Mouse (Mus musculus) cerebellum, adult 11-12 months (tissue): Measurements from ENCODE around the gene Mptx1.
"Not testable (repeated sequence)": the region's sequence is repeated elsewhere in the genome, so short reads cannot be mapped to it uniquely, and the experiment has no call there.

Experiments
- DNase-seq: peaks from one replicate; pipeline ENCODE4 v3.0.0; 2022

The Mptx1 gene

DNA sequence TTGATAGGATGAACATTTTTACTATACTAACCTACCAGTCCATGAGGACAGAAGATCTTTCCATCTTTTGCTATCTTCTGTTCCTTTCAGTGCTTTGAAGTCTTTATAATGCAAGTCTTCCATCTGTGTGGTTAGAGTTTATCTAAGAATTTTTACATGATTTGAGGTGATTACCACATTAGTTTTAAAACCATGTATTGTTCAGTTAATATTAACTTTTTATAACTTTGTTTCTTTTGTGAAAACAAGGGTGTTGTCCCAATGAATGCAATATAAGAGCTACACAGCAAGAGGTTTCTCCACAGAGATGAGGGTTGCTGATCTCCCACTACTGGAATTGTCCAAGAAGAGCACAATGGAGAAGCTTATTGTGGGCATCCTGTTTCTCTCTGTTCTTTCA is at the start of gene Mptx1:
Gene Mptx1, plus strand, starts transcription at position 301 of the 400 bp plus-strand sequence.
- no peak for DNase-seq

DNA sequence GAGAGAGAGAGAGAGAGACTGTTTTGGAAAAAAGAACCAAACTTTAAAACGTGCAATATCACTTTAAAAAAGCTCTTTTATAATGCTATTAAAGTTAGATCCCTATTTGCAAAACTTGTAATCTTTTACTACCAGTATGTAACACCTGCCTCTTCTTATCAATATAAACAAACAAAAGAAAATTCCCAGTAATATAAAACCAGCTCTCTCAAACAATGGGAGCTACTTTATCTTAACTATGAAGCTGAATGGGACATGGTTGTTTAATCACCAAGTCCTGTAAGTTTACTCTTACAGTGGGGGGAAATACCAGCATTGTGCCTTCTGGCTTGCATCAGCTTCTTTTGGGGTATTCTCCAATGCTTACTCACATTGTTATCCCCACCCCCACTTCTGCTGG is 27.2 kb upstream of the Mptx1 start:
- no peak for DNase-seq

DNA sequence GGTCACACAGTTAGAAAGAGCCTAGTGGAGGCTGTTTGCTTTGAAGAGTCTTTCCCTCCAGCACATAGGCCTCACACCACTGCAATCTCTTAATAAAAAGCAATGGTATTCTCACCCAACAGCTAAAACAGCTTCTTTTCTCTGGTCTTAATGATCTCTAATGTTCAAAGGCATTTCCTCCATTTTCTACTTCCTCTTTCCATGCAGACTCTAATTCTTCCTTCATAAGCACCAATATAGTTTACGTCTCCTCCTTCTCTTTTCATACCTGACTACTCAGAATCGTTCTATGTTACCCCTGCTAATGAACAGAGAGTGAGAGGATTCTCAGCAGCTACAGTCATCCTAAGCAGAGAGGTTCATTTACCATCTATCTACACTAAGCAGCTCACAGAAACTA is 13.0 kb upstream of the Mptx1 start:
- no peak for DNase-seq

DNA sequence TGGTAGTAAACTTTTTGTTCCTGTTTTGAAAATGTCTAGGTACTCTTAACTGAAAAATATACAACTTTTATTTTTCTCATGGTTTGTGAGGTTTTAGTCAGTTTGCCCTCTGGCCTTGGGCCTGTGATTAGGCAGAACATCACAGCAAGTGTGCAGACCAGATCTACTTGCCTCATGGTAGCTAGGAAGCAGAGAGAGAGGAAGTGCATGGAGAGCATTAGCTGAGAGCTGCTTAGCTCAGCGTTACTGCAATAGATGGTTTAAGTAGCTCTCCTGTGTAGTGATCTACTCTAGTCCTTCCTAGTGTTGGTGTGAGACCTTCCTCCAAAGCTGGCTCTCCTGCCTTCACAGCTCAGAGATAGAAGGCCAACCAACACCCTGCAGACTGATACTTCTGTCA is 23.3 kb downstream of the Mptx1 start:
- DNase-seq: not testable (repeated sequence)

DNA sequence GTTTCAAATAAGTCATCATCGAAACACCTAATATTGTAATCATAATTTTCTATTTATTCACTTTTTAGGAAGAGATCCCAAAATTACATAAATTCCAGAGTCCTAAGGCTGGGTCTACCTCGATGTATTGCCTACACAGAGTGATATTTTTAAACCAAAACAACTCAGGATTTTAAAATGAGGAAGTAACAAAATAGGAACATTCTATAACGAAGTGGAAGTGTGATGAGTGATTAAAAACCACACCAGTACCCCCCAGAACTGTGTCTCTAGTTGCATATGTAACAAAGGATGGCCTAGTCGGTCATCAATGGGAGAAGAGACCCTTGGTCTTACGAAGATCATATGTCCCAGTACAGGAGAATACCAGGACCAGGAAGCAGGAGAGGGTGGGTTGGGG is 24.3 kb downstream of the Mptx1 start:
- no peak for DNase-seq

DNA sequence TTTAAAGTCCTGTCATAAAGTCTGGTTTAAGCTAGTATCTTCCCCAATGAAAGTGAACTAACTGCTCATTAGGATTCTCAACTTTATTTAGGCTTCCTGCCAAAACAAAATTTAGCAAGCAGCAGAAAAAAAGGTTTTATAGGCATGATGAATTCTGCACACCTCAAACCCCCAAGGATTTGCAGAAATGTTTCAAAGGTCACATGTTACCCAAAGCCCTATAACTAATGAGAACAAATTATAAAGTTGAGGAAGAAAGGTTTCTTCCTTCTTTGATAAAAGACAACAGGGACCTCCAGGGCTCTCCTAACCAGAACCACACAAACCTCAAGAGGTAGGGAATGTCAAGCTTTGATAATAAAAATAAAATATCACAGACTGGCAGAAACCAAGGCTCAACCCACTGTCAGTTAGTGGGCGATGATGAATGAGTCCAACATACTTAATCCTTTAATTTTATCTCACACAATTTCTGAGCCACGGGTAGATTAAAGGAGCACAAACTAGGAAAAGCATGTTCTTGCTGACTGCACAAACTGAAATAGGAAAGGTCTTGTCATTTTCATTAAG is 34.6 kb downstream of the Mptx1 start, which contains the start of gene Olfr417:
Gene Olfr417, plus strand, starts transcription at position 241 of the 570 bp plus-strand sequence.
- no peak for DNase-seq

DNA sequence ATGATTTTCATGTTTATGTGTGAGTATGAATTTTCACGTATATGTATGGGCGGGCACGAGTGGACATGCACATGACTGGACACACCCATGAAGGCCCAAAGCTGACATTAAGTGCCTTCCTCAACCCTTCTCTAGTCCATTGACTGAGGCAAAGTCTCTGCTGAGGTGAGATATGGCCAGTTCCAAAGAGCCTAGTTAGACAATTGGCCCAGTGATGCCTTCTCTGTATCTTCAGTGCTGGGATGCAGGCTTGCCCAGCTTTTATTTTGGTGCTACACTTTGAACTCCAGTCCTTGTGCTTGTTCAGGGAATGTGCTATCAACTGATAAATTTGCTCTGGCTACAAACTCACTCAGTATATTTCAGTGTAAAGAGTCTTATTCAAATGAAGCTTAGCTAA is 43.5 kb downstream of the Mptx1 start:
- no peak for DNase-seq
